Mouse (Mus musculus) lung, embryonic 16.5 days (tissue): ENCODE data around the gene Hsd17b14. TPM values are rescaled to one million over a fixed set of nuclear protein-coding genes. Genes with fewer than 3 reads are reported as not detected.
A peak's percentile ranks its signal among the peaks of the same experiment; 100 is the strongest.

Experiments
- ATAC-seq: fragments of 200-750 bp; cut with Nextera tagmentation; 2 replicates; pipeline ENCODE4 v1.8.0; 2017; ENCODE audit warnings: low read depth, mild to moderate bottlenecking, moderate library complexity
- H3K27ac ChIP-seq: fragments of 300-500 bp; sonication (generic); 2 replicates; pipeline ENCODE4 v1.5.1; 2014; ENCODE audit warnings: mild to moderate bottlenecking, control low read depth, low read length
- H3K27me3 ChIP-seq: fragments of 300-500 bp; sonication (generic); 2 replicates; pipeline ENCODE4 v1.6.1; 2014; ENCODE audit warnings: low read depth, low read length, mixed read lengths; ENCODE audit not compliant: control insufficient read depth, insufficient read depth
- H3K36me3 ChIP-seq: fragments of 300-500 bp; sonication (generic); 2 replicates; pipeline ENCODE4 v1.6.1; 2014; ENCODE audit warnings: low read length; ENCODE audit not compliant: control insufficient read depth, insufficient read depth
- H3K4me1 ChIP-seq: fragments of 300-500 bp; sonication (generic); replicated peaks from 2 replicates; pipeline ENCODE4 v1.6.1; 2014; ENCODE audit warnings: low read length, mixed read lengths; ENCODE audit not compliant: control insufficient read depth, insufficient read depth
- H3K4me2 ChIP-seq: fragments of 300-500 bp; sonication (generic); 2 replicates; pipeline ENCODE4 v1.6.1; 2014; ENCODE audit warnings: low read depth, low read length, control low read depth
- H3K4me3 ChIP-seq: fragments of 300-500 bp; sonication (generic); 2 replicates; pipeline ENCODE4 v1.5.1; 2014; ENCODE audit warnings: mild to moderate bottlenecking, low read length, control low read depth
- H3K9ac ChIP-seq: fragments of 300-500 bp; sonication (generic); 2 replicates; pipeline ENCODE4 v1.6.1; 2014; ENCODE audit warnings: low read length, control low read depth
- H3K9me3 ChIP-seq: fragments of 300-500 bp; sonication (generic); 2 replicates; pipeline ENCODE4 v1.6.1; 2016; ENCODE audit warnings: low read length; ENCODE audit not compliant: control insufficient read depth
- WGBS: fragments of 180-500 bp; shearing (Covaris S2); extraction: QIAGEN DNeasy Blood & Tissue Kit; methylation state at CpG from one replicate; pipeline ENCODE4 v1.1.7; 2014; 5-methylcytosine and 5-hydroxymethylcytosine counted together
- polyA plus RNA-seq: library from polyadenylated mRNA; unstranded; fragments of >200 nt; fragmentation: Nextera tagmentation; extraction: Ambion mirVana; gene quantifications from 2 replicates; pipeline ENCODE4 v1.2.1, GENCODE M21; 2015

Hsd17b14 gene
- polyA plus RNA-seq, 1 experiment from 2014 or later: 0.72 TPM

DNA sequence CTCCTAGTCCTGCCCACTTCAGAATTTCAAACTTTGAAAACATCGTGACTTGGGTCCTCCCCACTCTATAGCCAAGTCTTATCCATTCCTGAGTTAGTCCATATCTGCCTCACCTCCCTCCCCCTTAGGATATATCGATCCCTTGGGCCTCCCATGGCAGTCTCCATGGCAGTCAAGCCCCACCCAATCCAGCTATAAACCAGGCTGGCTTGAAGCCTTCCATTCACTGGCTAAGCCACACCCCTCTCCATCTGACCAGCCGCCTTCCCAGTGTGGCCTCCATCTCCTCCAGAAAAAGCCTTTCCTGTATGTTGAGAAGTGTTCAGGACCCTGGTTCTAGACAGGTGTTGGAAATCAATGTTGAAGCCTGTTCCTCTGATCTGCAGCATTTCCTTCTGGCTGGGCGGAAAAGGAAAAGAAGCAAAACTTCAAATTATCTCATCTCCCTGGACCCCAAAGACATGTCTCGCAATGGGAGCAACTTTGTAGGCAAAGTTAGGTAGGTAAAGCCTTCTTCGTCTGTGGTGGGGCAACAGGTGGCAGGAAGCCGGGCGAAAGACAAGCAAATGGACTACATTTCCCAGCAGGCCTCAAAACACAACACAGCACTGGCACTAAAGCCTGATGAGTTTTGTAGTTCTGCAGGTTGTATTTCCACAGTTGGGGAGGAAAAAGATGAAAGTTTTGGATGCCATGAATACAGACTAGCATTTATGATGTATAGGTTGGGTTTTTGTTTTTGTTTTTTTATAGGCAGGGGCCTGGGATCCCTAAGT, 35.2 kb upstream of the Hsd17b14 start:
- H3K36me3 ChIP-seq: peaks cover 5% of the 10 kb centered on the region; the same call in 1 of the 2 replicates
- no peak for ATAC-seq
- no peak overlapping the region for H3K9ac ChIP-seq
- WGBS: 71% methylated on average over 8 of the region's 8 CpGs
- H3K4me1 ChIP-seq: peaks cover 13% of the 10 kb centered on the region
- H3K27me3 ChIP-seq: no peaks in the 10 kb centered on the region
- H3K27ac ChIP-seq: no peak overlapping the region
- H3K4me2 ChIP-seq: no peak overlapping the region
- H3K9me3 ChIP-seq: no peaks in the 10 kb centered on the region
- no peak overlapping the region for H3K4me3 ChIP-seq

DNA sequence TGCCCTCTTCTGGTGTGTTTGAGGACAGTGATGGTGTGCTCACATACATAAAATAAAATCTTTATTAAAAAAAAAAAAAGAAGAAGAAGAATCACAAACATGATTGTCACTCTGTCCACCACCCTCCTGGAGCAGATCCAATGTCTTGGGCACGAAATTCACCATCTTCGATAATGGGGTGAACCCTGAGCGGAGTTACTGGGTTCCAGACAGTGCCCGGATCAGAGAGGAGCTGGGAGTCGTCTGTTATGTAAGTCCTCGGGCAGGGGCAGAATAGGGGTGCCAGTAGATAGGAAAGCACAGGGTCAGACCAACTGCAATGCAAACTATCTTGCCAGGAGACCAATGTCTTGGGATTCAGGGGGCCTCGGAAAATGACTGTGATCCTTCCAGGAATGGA, 34.1 kb upstream of the Hsd17b14 start:
- Histone ChIP-seq H3K27ac (no peak overlapping the region), H3K36me3 (peaks cover 5% of the 10 kb centered on the region; the same call in 1 of the 2 replicates), H3K9me3 (no peaks in the 10 kb centered on the region), H3K4me2 (no peak overlapping the region), H3K4me1 (peaks cover 20% of the 10 kb centered on the region), H3K4me3 (no peak overlapping the region), H3K9ac (no peak overlapping the region), H3K27me3 (no peaks in the 10 kb centered on the region)
- 92% methylated on average over 7 of the region's 7 CpGs for WGBS
- no peak for ATAC-seq

DNA sequence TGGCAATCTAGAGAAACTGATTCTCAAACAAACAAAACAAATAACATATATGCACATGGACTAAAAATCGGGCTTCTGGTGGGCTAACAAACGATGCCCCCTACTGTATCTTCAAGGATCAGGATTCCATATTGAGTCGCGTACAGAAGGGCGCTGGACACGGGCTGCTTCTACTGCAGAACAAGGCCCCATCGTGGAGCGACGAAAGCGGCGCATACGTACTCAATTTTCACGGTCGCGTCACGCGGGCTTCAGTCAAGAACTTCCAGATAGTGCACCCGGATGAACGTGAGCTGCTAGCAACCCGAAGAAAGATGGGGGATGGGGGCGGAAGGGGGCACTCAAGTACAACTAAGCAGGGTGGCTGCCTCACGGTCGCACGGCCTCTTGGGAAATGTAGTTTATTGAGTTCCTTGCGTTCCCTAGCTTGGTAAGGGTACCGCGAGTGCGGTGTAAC, 32.9 kb upstream of the Hsd17b14 start:
- peak overlapping the region; percentile 56 for H3K4me2 ChIP-seq
- no peaks in the 10 kb centered on the region for H3K27me3 ChIP-seq
- H3K4me3 ChIP-seq: peak overlapping the region; percentile 60
- H3K27ac ChIP-seq: peak overlapping the region; percentile 90
- H3K9me3 ChIP-seq: no peaks in the 10 kb centered on the region
- ATAC-seq: peak; percentile 69
- WGBS: 1% methylated on average over 28 of the region's 28 CpGs
- peaks cover 5% of the 10 kb centered on the region; the same call in 1 of the 2 replicates for H3K36me3 ChIP-seq
- peaks cover 20% of the 10 kb centered on the region for H3K4me1 ChIP-seq
- peak overlapping the region; percentile 74 for H3K9ac ChIP-seq

DNA sequence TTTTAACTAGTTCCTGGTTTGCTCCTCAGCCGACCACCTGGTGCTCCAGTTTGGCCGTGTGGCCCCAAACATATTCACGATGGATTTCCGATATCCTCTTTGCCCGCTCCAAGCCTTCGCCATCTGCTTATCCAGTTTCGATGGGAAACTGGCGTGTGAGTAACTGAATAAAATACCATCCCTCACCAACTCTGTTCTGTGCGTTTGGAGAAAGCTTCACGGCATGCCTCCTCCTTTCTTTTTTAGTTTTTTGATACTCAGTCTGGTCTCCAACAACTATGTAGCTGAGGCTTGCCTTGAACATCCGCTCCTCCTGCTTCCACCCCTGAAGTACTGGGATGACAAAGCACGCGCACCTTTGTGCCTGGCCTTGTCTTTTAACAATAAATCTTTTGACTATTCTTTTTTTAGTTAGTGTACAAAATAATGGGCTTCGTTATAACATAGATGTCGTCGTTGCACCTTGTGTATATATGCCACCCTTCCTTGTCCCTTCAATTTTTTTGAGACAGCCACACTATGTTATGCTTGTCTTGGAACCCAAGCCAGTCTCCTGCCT, 32.4 kb upstream of the Hsd17b14 start:
- H3K27ac ChIP-seq: no peak overlapping the region
- WGBS: 56% methylated on average over 16 of the region's 16 CpGs

DNA sequence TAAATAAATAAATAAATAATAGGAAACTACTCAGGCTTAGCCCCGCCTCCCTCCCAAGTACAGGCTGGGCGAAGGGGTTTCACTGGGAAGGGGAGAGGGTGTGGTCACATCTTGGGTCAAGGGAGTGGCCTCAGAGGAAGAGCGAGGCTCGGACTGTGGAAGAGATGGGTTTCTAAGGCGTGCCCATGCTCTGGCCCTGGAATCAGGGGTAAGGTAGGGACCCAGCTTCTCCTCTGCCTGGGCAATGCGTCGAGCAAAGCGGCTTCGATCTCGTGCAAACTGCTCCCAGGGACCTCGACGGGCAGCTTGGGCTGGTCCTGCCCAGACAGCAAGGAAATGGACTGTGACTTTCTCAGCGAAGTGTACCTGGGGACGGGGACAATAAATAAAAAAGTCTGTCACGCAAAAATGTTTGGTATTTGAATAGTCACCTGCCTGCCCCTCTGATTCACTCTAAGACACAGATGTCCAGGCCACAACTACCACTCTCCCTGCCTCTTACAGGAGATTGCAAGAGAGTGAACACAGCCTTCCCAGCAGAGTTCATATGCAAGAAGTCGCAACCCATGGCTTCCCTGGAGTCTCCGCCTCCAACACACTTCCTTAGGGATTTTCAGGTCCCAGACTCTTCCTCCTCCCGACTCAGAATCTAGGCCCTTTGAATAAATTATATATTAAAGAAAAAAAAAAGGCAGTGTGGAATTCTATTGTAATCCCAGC, 31.6 kb upstream of the Hsd17b14 start:
- 69% methylated on average over 18 of the region's 18 CpGs for WGBS
- no peak overlapping the region for H3K9ac ChIP-seq
- peaks cover 5% of the 10 kb centered on the region; the same call in 1 of the 2 replicates for H3K36me3 ChIP-seq

More for the DNA sequence above, 32.4 kb upstream of the Hsd17b14 start:
- no peak for ATAC-seq
- H3K4me3 ChIP-seq: peak overlapping the region; percentile 60
- peaks cover 5% of the 10 kb centered on the region; the same call in 1 of the 2 replicates for H3K36me3 ChIP-seq
- H3K27me3 ChIP-seq: no peaks in the 10 kb centered on the region
- H3K4me2 ChIP-seq: peak overlapping the region; percentile 56
- H3K4me1 ChIP-seq: peaks cover 20% of the 10 kb centered on the region
- peak overlapping the region; percentile 74 for H3K9ac ChIP-seq
- H3K9me3 ChIP-seq: no peaks in the 10 kb centered on the region

DNA sequence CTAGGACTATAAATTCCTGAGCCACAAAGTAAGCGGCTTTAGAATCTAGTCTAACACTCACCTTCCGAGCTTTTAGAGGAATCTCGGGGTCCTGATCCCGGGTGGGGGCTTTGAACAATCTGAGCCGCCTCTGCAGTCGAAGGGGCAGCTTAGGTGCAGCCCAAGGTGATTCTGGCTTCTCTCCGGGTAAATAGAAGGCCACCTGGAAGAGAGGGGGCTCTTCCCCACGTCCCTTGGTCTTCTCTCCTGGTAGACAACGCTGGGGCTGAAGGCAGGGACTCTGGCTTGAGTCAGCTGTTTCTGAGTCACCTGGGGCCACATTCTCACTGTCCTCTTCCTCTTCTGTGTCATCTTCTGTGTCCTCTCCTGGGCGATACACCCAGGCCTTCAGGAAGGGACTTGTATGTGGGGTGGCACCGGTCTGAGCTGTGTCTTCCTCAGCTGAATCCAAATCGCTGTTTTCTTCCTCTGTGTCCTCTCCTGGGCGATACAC, 31.0 kb upstream of the Hsd17b14 start:
- no peak overlapping the region for H3K27ac ChIP-seq
- H3K27me3 ChIP-seq: no peaks in the 10 kb centered on the region
- no peak overlapping the region for H3K9ac ChIP-seq
- no peak for ATAC-seq
- WGBS: 75% methylated on average over 12 of the region's 13 CpGs
- no peak overlapping the region for H3K4me2 ChIP-seq
- no peak overlapping the region for H3K4me3 ChIP-seq
- H3K4me1 ChIP-seq: peaks cover 20% of the 10 kb centered on the region
- H3K36me3 ChIP-seq: peaks cover 5% of the 10 kb centered on the region; the same call in 1 of the 2 replicates
- H3K9me3 ChIP-seq: no peaks in the 10 kb centered on the region

More for the DNA sequence above, 31.6 kb upstream of the Hsd17b14 start:
- Histone ChIP-seq H3K4me2 (0 out of 2 replicates have a peak overlapping the region, but pooled peaks have one; percentile 12), H3K4me3 (no peak overlapping the region), H3K27ac (peak overlapping the region; percentile 30; the same call in 1 of the 2 replicates), H3K9me3 (no peaks in the 10 kb centered on the region), H3K27me3 (no peaks in the 10 kb centered on the region), H3K4me1 (peaks cover 20% of the 10 kb centered on the region)
- ATAC-seq: no peak

DNA sequence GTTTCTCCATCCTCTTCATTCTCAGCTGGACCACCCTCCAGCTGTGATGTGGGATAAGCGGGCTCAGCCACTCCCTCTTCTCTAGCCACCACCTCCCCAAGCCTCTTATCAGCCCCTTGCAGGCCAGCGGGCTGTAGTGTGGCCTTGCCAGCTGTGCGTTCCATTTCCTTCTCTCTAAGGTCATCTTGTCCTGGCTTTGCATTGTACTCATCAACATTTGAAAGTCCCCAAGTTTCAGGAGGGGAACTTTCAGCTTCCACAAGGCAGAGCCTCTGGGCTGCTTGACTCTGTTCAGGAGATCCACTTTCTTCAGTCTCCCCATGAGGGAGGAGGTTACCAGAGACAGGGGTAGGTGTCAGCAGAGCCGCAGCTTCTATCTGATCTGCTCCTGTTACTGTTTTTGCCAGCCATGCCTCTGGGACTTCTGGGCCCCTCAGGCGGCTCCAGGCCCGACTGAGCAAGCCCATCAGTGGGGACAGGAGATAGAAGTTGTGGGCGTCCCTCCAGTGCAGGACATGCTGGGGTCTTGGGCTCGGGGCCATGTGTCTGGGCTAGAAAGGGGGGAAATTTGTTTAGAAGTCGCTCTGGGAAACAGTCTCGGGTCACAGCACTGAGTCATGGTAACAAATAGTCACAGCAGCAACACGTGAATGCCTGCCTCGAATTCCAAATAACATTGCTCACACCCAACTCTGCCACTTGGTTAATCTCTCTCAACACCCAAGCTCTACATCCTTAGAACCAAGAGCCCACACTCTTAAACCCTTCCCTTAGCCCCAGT, 29.7 kb upstream of the Hsd17b14 start:
- H3K27me3 ChIP-seq: no peaks in the 10 kb centered on the region
- H3K36me3 ChIP-seq: peaks cover 5% of the 10 kb centered on the region; the same call in 1 of the 2 replicates
- ATAC-seq: peak; percentile 11; the same call in 1 of the 2 replicates
- H3K4me1 ChIP-seq: peaks cover 26% of the 10 kb centered on the region
- no peaks in the 10 kb centered on the region for H3K9me3 ChIP-seq
- H3K4me3 ChIP-seq: peak overlapping the region; percentile 92
- H3K4me2 ChIP-seq: peak overlapping the region; percentile 82
- H3K27ac ChIP-seq: peak overlapping the region; percentile 90
- H3K9ac ChIP-seq: peak overlapping the region; percentile 95
- 14% methylated on average over 12 of the region's 12 CpGs for WGBS

DNA sequence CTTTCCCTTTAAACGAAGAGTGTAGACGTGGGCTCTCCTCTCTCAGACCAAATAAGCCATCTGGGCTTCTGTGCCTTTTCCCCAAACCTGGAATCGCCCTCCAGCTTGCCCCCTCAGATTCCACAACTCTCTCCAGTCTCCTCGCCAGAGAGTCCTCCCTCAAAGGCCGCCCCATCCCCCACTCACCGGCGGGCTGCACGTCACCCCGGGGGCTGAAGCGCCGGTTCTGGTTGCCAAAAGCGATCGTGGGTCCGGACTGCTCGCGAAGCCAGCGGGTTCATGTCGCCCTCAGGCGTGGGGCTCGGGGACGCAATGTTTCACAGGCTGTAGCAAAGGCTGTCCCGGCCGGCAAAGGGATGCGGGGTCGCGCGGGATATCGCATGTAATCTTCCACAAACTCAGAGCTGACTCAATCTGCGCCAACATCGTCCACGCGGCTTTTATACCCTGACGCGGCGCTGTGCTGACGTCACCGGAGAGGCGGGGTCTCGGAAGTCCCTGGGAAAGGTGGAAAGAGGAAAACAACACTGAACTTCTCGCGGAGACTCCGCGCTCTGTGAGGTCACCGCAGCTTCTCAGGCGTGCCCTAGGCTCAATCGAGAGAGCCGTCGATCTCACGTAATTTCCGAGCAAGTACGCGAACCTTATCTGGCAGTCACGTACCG, 28.8 kb upstream of the Hsd17b14 start, which contains the start of the genes Ppp1r15a and Plekha4:
Gene Ppp1r15a (minus strand): TSS at position 460 of the 665 bp plus-strand sequence.
Gene Plekha4 (plus strand): TSS at position 522 of the 665 bp plus-strand sequence.
- H3K36me3 ChIP-seq: peaks cover 5% of the 10 kb centered on the region; the same call in 1 of the 2 replicates
- peak within 1 kb of the TSS; percentile 92 for H3K4me3 ChIP-seq
- under 1% methylated on average over 54 of the region's 54 CpGs for WGBS
- no peaks in the 10 kb centered on the region for H3K27me3 ChIP-seq
- H3K4me2 ChIP-seq: peak within 1 kb of the TSS; percentile 82
- ATAC-seq: peak; percentile 88
- no peaks in the 10 kb centered on the region for H3K9me3 ChIP-seq
- peak within 1 kb of the TSS; percentile 95 for H3K9ac ChIP-seq
- peak within 1 kb of the TSS; percentile 90 for H3K27ac ChIP-seq
- H3K4me1 ChIP-seq: peaks cover 34% of the 10 kb centered on the region
